Mouse (Mus musculus) gastrocnemius, adult 2 months (tissue): ENCODE results near the gene B3galt1. TPM values are rescaled to one million over a fixed set of nuclear protein-coding genes. Genes with fewer than 3 reads are reported as not detected.

Experiments
- DNase-seq: peaks from one replicate; pipeline ENCODE4 v3.0.0; 2022
- H3K27ac ChIP-seq: fragments of 200-600 bp; 2 replicates; pipeline ENCODE4 v1.8.1; 2022; ENCODE audit warnings: mild to moderate bottlenecking
- H3K4me3 ChIP-seq: fragments of 200-600 bp; 2 replicates; pipeline ENCODE4 v1.8.1; 2022; ENCODE audit warnings: mild to moderate bottlenecking, moderate library complexity
- CTCF ChIP-seq: fragments of 200-600 bp; IDR thresholded peaks from 2 replicates; pipeline ENCODE4 v1.8.1; 2022; ENCODE audit warnings: antibody characterized with exemption, mild to moderate bottlenecking, moderate library complexity
- intact Hi-C: fragments of 180-260 bp; cut with DNase I; formaldehyde crosslinking; loops from one replicate; pipeline ENCODE4 v1.15.1; 2025
- total RNA-seq, 2 experiments: library from RNA; stranded (reverse); gene quantifications; 2 replicates each; pipeline ENCODE4 v1.2.3; 2021

Gene B3galt1
- total RNA-seq, 2 experiments from 2014 or later = 1.0 to 4.4 TPM

- TF ChIP-seq CTCF = no peak
- intact Hi-C loops = no loop called here
- DNase-seq = peak; percentile 44
- Histone ChIP-seq H3K4me3 (no peak overlapping the region), H3K27ac (peak overlapping the region; percentile 44; the same call in 1 of the 2 replicates)
Observed at GRCm38 (mm10) chr2:67591831-67592629, 26.4 kb downstream of the B3galt1 start.

DNA sequence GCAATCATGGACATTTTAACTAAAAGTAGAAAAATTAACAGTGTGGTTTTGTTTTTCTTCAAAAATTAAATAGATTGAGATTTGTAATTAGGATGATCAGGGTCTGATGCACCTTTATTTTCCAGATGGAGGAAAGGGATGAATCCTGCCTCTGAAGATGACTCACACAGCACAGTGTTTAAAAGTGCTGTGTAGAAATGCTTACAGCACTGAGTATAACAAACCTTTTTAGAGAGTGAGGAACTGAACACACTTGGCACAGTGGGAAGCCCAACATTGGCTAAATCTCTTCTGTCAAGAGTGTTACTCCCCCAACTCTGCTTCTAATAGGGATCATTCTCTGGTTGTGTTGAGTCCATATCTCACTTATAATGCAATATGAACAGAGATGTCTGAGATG lies 57.2 kb downstream of the B3galt1 start:
- no peak for TF ChIP-seq CTCF
- intact Hi-C loops = no loop called here
- H3K27ac ChIP-seq = no peak overlapping the region
- no peak for DNase-seq
- no peak overlapping the region for H3K4me3 ChIP-seq

GRCm38 (mm10) chr2:67627667-67628066 lies 62.0 kb downstream of the B3galt1 start:
- DNase-seq = no peak
- no peak overlapping the region for H3K4me3 ChIP-seq
- H3K27ac ChIP-seq = no peak overlapping the region
- TF ChIP-seq CTCF = no peak
- intact Hi-C loops = no loop called here

GRCm38 (mm10) chr2:67628289-67628688 lies 62.6 kb downstream of the B3galt1 start:
- DNase-seq = no peak
- no peak overlapping the region for H3K27ac ChIP-seq
- intact Hi-C loops = no loop called here
- TF ChIP-seq CTCF = no peak
- no peak overlapping the region for H3K4me3 ChIP-seq

DNA sequence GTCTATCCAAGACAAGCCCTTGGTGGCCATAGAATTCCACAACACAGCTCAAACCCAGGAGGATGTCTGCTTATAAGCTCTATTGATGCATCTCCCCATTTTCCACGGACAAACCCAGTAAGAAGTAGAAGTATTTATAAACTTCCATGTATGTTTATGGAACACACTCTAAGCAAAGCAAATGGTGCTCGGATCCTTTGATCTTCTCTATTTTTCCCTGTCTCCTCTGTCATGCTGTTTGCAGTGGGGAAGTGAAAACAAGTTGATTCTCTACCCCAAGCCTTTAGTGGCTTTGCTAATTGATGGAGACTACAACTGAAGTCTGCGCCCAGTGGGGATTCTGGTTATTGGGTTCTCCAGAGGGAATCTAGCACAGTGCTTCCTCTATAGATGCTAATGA lies 89.2 kb downstream of the B3galt1 start:
- TF ChIP-seq CTCF = no peak
- H3K27ac ChIP-seq = no peak overlapping the region
- intact Hi-C loops = no loop called here
- H3K4me3 ChIP-seq = no peak overlapping the region
- DNase-seq = no peak

DNA sequence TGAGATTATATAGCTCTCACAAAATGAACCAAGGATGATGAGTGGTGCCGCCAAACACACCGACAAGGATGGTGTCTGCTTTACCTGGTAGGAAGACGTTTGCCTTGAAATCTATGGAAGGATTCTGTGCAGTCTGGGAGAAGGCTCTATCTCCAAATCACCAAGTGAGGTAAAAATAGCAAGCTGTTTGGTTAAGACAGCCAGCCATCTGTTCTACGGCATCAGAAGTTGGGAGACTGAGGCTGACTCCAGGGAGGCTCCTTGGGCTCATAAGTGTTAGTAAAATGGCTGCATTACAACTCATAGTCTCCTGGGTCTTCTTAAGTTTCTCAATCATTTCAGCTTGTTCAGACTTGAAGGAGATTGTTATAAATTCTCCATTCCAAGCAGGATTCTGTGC lies 91.7 kb downstream of the B3galt1 start:
- peak; percentile 18 for DNase-seq
- H3K4me3 ChIP-seq = no peak overlapping the region
- no peak overlapping the region for H3K27ac ChIP-seq
- no peak for TF ChIP-seq CTCF
- intact Hi-C loops = no loop called here

- no peak for DNase-seq
- intact Hi-C loops = no loop called here
- Histone ChIP-seq H3K4me3 (no peak overlapping the region), H3K27ac (no peak overlapping the region)
- TF ChIP-seq CTCF = no peak
Observed at GRCm38 (mm10) chr2:67658091-67658490, 92.4 kb downstream of the B3galt1 start.

- Histone ChIP-seq H3K27ac (0 out of 2 replicates have a peak overlapping the region, but pooled peaks have one; percentile 16), H3K4me3 (no peak overlapping the region)
- no peak for DNase-seq
- intact Hi-C loops = no loop called here
- TF ChIP-seq CTCF = no peak
Observed at GRCm38 (mm10) chr2:67671721-67672120, 106.0 kb downstream of the B3galt1 start.

DNA sequence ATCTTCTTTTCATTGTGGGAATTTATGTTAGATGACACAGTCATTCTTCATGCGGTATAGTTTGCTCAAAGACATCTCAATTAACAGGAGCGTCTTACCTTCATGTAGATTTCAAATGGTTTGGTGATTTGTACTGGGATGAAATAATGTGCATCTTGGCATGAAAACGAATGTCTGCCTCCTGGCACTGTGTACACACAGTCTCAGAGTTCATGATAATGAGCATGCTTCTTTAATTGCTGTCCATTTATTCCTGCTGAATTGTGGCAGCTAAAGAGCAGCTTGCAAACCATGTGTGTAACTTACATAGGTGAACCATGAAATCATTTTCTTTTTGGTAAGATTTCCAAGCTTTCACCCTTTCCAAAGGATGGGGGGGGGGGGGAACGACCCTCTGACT lies 112.0 kb downstream of the B3galt1 start:
- H3K27ac ChIP-seq = no peak overlapping the region
- intact Hi-C loops = no loop called here
- TF ChIP-seq CTCF = no peak
- no peak overlapping the region for H3K4me3 ChIP-seq
- no peak for DNase-seq

GRCm38 (mm10) chr2:67724249-67724648 lies 158.6 kb downstream of the B3galt1 start:
- no peak overlapping the region for H3K4me3 ChIP-seq
- no peak for TF ChIP-seq CTCF
- intact Hi-C loops = no loop called here
- no peak overlapping the region for H3K27ac ChIP-seq
- no peak for DNase-seq

DNA sequence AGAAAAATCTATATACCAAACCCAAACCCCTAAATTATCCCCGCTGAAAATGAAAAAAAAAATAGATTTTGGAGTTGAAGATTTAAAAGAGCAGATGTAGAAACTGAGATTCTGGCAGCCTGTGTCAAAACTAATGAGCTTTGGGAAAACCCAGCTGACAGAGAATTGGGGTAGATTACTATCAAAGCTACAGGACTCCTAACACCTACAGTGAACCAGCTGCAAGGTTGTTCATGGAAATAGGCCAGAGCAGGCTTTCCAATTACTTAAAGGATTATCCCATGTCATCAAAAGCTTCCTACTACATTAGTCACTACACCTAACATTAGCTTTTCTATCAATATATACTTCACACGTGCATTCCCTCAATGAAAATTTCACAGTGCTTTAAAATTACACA lies 165.1 kb downstream of the B3galt1 start:
- no peak overlapping the region for H3K4me3 ChIP-seq
- no peak for DNase-seq
- no peak for TF ChIP-seq CTCF
- intact Hi-C loops = no loop called here
- no peak overlapping the region for H3K27ac ChIP-seq

DNA sequence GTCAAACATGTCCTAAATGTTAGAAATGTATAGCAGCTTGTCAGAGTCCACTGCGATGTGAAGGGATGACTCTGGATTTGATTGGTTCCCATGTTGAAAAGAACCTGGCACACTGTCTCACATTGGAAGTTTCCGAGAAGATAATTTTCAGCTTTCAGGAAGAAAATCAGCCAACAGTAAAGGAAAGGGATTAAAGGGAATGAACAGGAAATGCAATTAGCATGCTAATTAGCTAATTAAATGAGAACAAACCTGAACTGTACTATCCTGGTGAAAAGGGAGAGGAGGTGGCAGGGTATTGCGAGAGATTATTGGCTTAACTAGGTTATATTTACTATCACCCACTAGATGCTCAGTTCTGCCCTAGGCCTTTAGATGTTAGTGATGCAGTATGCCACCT lies 185.9 kb downstream of the B3galt1 start:
- intact Hi-C loops = no loop called here
- H3K4me3 ChIP-seq = no peak overlapping the region
- no peak overlapping the region for H3K27ac ChIP-seq
- no peak for TF ChIP-seq CTCF
- no peak for DNase-seq

GRCm38 (mm10) chr2:67756507-67756906 lies 190.8 kb downstream of the B3galt1 start:
- no peak for DNase-seq
- Histone ChIP-seq H3K4me3 (no peak overlapping the region), H3K27ac (no peak overlapping the region)
- intact Hi-C loops = no loop called here
- no peak for TF ChIP-seq CTCF

GRCm38 (mm10) chr2:67787536-67787935 lies 221.9 kb downstream of the B3galt1 start:
- no peak for TF ChIP-seq CTCF
- Histone ChIP-seq H3K27ac (no peak overlapping the region), H3K4me3 (no peak overlapping the region)
- intact Hi-C loops = no loop called here
- no peak for DNase-seq
